8 mouse cellular contexts compared by ENCODE assay signal in the genomic region with DNA sequence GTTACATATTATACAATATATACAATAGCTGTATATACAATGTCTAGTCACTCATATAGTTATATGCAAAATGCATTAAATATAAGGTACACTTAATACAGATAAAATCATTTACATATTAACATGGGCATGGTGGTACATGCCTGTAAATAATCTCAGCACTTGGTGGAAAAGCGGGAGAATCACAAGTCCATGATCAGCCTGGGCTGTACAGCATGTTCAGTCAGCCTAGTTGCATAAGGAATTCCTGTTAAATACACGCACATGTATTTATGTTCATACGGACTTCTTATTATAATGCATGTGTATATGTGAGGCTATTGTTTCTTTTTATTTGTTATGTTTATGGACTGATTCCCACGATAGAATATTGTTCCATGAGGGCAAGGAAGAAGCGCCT. TPM values are rescaled to one million over a fixed set of nuclear protein-coding genes. Genes with fewer than 3 reads are reported as not detected.
DNase-seq lines count a peak whose midpoint lies in the region; ATAC-seq and TF ChIP-seq lines count a peak whose summit lies in the region.

No protein-coding gene starts in this region.

- peak overlapping the region; percentile 71 for H3K4me2 ChIP-seq in forebrain, postnatal 0 days (ENCODE audit: low read depth)
- H3K4me2 ChIP-seq in liver, postnatal 0 days (ENCODE audit: low read depth, low read length) = peak overlapping the region; percentile 84

- DNase-seq in heart, embryonic 10.5 days (ENCODE audit: low spot score) = no peak
- no peak for DNase-seq in heart, adult 8-10 months (ENCODE audit: low spot score)
- DNase-seq in forebrain, postnatal 0 days = peak; percentile 11
- DNase-seq in liver, postnatal 0 days = no peak
- DNase-seq in right cerebral cortex, postnatal 4 days = no peak
- DNase-seq in thymus, adult 18-20 months = no peak
- no peak for DNase-seq in kidney, postnatal 25 days

- no peaks in the 10 kb centered on the region for H3K4me1 ChIP-seq in heart, embryonic 10.5 days
- H3K4me1 ChIP-seq in E14TG2a.4 (replicated peaks; ENCODE audit: low read depth, low read length) = peaks cover 21% of the 10 kb centered on the region
- no peaks in the 10 kb centered on the region for H3K4me1 ChIP-seq in forebrain, postnatal 0 days (ENCODE audit: insufficient read depth)
- no peaks in the 10 kb centered on the region for H3K4me1 ChIP-seq in liver, postnatal 0 days (ENCODE audit: insufficient read depth)

- no peaks in the 10 kb centered on the region for H3K27me3 ChIP-seq in heart, embryonic 10.5 days (ENCODE audit: insufficient read depth, poor library complexity, severe bottlenecking)
- no peaks in the 10 kb centered on the region for H3K27me3 ChIP-seq in E14TG2a.4 (ENCODE audit: insufficient read depth, low read length)
- H3K27me3 ChIP-seq in forebrain, postnatal 0 days (ENCODE audit: insufficient read depth, low read length) = no peaks in the 10 kb centered on the region
- H3K27me3 ChIP-seq in liver, postnatal 0 days (ENCODE audit: insufficient read depth, low read length) = no peaks in the 10 kb centered on the region

- 31% methylated on average over 5 of the region's 5 CpGs for WGBS in heart, embryonic 10.5 days
- WGBS in forebrain, postnatal 0 days = 34% methylated on average over 5 of the region's 5 CpGs
- 25% methylated on average over 5 of the region's 5 CpGs for WGBS in liver, postnatal 0 days (ENCODE audit: insufficient replicate concordance)

- H3K27ac ChIP-seq in heart, embryonic 10.5 days = no peak overlapping the region
- H3K27ac ChIP-seq in forebrain, postnatal 0 days (ENCODE audit: low read depth, low read length) = no peak overlapping the region
- no peak overlapping the region for H3K27ac ChIP-seq in liver, postnatal 0 days (ENCODE audit: low read depth)

- TF ChIP-seq CTCF in E14TG2a.4 (conservative IDR thresholded peaks at IDR 0.05; ENCODE audit: low read length) = no peak
- TF ChIP-seq CTCF in forebrain, postnatal 0 days (IDR thresholded peaks at IDR 0.05; ENCODE audit: low read depth) = no peak
- no peak for TF ChIP-seq CTCF in liver, postnatal 0 days (IDR thresholded peaks at IDR 0.05; ENCODE audit: low read depth)

- no peak for TF ChIP-seq EP300 in liver, postnatal 0 days (IDR thresholded peaks at IDR 0.05; ENCODE audit: low read depth)

- H3K4me3 ChIP-seq in heart, embryonic 10.5 days = peak overlapping the region; percentile 62
- peak overlapping the region; percentile 85 for H3K4me3 ChIP-seq in E14TG2a.4 (replicated peaks; ENCODE audit: low read length)
- H3K4me3 ChIP-seq in forebrain, postnatal 0 days (ENCODE audit: low read depth, low read length) = peak overlapping the region; percentile 42
- peak overlapping the region; percentile 47 for H3K4me3 ChIP-seq in liver, postnatal 0 days (ENCODE audit: low read depth, low read length)

- H3K36me3 ChIP-seq in heart, embryonic 10.5 days = no peaks in the 10 kb centered on the region
- H3K36me3 ChIP-seq in E14TG2a.4 (ENCODE audit: insufficient read depth, low read length) = 0 out of 2 replicates have a peak, but pooled peaks cover 5% of the 10 kb centered on the region
- H3K36me3 ChIP-seq in forebrain, postnatal 0 days (ENCODE audit: insufficient read depth) = no peaks in the 10 kb centered on the region
- no peaks in the 10 kb centered on the region for H3K36me3 ChIP-seq in liver, postnatal 0 days (replicated peaks; ENCODE audit: insufficient read depth, low read length)

- ATAC-seq in forebrain, postnatal 0 days = no peak
- no peak for ATAC-seq in liver, postnatal 0 days

- H3K9ac ChIP-seq in forebrain, postnatal 0 days = 0 out of 2 replicates have a peak overlapping the region, but pooled peaks have one; percentile 35
- no peak overlapping the region for H3K9ac ChIP-seq in liver, postnatal 0 days (replicated peaks)

- H3K9me3 ChIP-seq in heart, embryonic 10.5 days = no peaks in the 10 kb centered on the region
- H3K9me3 ChIP-seq in E14TG2a.4 (ENCODE audit: low read length) = no peaks in the 10 kb centered on the region
- H3K9me3 ChIP-seq in forebrain, postnatal 0 days (ENCODE audit: low read length) = no peaks in the 10 kb centered on the region
- no peaks in the 10 kb centered on the region for H3K9me3 ChIP-seq in liver, postnatal 0 days (ENCODE audit: low read length)

RNA-seq across cellular contexts. Expression of a gene that starts 0.5 kb away (rescaled TPM):
- 202 and 218 TPM in 2 replicates for polyA plus RNA-seq in heart, embryonic 10.5 days (2016; fragmentation: Nextera tagmentation; extraction: Ambion mirVana)
- total RNA-seq in heart, adult 8-10 months (2022) = 100 to 1,000 TPM; 197 to 257 (median 214) TPM
- total RNA-seq in forebrain, postnatal 0 days (2014; rRNA removed) = 489 and 559 TPM in 2 replicates
- 278 and 300 TPM in 2 replicates for polyA plus RNA-seq in forebrain, postnatal 0 days (2015; fragmentation: Nextera tagmentation; extraction: Ambion mirVana)
- 42.9 and 50.4 TPM in 2 replicates for polyA plus RNA-seq in liver, postnatal 0 days (2015; fragmentation: Nextera tagmentation; extraction: Ambion mirVana)

RNA-seq across cellular contexts. Expression of a gene that starts 30.2 kb away (rescaled TPM):
- polyA plus RNA-seq in heart, embryonic 10.5 days (2016; fragmentation: Nextera tagmentation; extraction: Ambion mirVana) = 121 and 130 TPM in 2 replicates
- 100 to 1,000 TPM; 112 to 136 (median 121) TPM for total RNA-seq in heart, adult 8-10 months (2022)
- 160 and 194 TPM in 2 replicates for total RNA-seq in forebrain, postnatal 0 days (2014; rRNA removed)
- 149 and 160 TPM in 2 replicates for polyA plus RNA-seq in forebrain, postnatal 0 days (2015; fragmentation: Nextera tagmentation; extraction: Ambion mirVana)
- polyA plus RNA-seq in liver, postnatal 0 days (2015; fragmentation: Nextera tagmentation; extraction: Ambion mirVana) = 15.3 TPM in 2 replicates

RNA-seq across cellular contexts. Expression of a gene that starts 40.2 kb away (rescaled TPM):
- 238 and 280 TPM in 2 replicates for polyA plus RNA-seq in heart, embryonic 10.5 days (2016; fragmentation: Nextera tagmentation; extraction: Ambion mirVana)
- 100 to 1,000 TPM; 611 to 795 (median 691) TPM for total RNA-seq in heart, adult 8-10 months (2022)
- 104 and 146 TPM in 2 replicates for total RNA-seq in forebrain, postnatal 0 days (2014; rRNA removed)
- 263 and 328 TPM in 2 replicates for polyA plus RNA-seq in forebrain, postnatal 0 days (2015; fragmentation: Nextera tagmentation; extraction: Ambion mirVana)
- 245 and 254 TPM in 2 replicates for polyA plus RNA-seq in liver, postnatal 0 days (2015; fragmentation: Nextera tagmentation; extraction: Ambion mirVana)

RNA-seq across cellular contexts. Expression of a gene that starts 40.3 kb away (rescaled TPM):
- polyA plus RNA-seq in heart, embryonic 10.5 days (2016; fragmentation: Nextera tagmentation; extraction: Ambion mirVana) = 57.6 and 68.5 TPM in 2 replicates
- total RNA-seq in heart, adult 8-10 months (2022) = 10 to 100 TPM; 16.6 to 21.8 (median 18.6) TPM
- total RNA-seq in forebrain, postnatal 0 days (2014; rRNA removed) = 48.9 and 53.9 TPM in 2 replicates
- polyA plus RNA-seq in forebrain, postnatal 0 days (2015; fragmentation: Nextera tagmentation; extraction: Ambion mirVana) = 30.6 and 32.3 TPM in 2 replicates
- 12.2 and 14.9 TPM in 2 replicates for polyA plus RNA-seq in liver, postnatal 0 days (2015; fragmentation: Nextera tagmentation; extraction: Ambion mirVana)

RNA-seq across cellular contexts. Expression of a gene that starts 46.1 kb away (rescaled TPM):
- polyA plus RNA-seq in heart, embryonic 10.5 days (2016; fragmentation: Nextera tagmentation; extraction: Ambion mirVana) = 51.2 and 56.8 TPM in 2 replicates
- 1 to 10 TPM; 3.7 to 7.3 (median 5.9) TPM for total RNA-seq in heart, adult 8-10 months (2022)
- total RNA-seq in forebrain, postnatal 0 days (2014; rRNA removed) = 73.7 and 101 TPM in 2 replicates
- 47.6 and 63.8 TPM in 2 replicates for polyA plus RNA-seq in forebrain, postnatal 0 days (2015; fragmentation: Nextera tagmentation; extraction: Ambion mirVana)
- 1.9 and 2.0 TPM in 2 replicates for polyA plus RNA-seq in liver, postnatal 0 days (2015; fragmentation: Nextera tagmentation; extraction: Ambion mirVana)
